Mouse (Mus musculus) left cerebral cortex, postnatal 14 days (tissue): ENCODE results near the gene Capns1. TPM values are rescaled to one million over a fixed set of nuclear protein-coding genes. Genes with fewer than 3 reads are reported as not detected.
"Not testable (repeated sequence)": the region's sequence is repeated elsewhere in the genome, so short reads cannot be mapped to it uniquely, and the experiment has no call there.

Experiments used
- DNase-seq, 2 experiments: peaks; one replicate each; pipeline ENCODE4 v3.0.0; 2021 to 2022; ENCODE audit warnings: low spot score in 2 of 2, mixed read lengths in 1 of 2
- intact Hi-C: fragments of 180-260 bp; cut with DNase I; formaldehyde crosslinking; loops from one replicate; pipeline ENCODE4 v1.15.1; 2025
- long read RNA-seq, 2 experiments: library from polyadenylated mRNA; stranded (forward); transcript quantifications; one replicate each; pipeline ENCODE4 v2.0.0; 2021
- total RNA-seq, 2 experiments: library from RNA; stranded (reverse); gene quantifications; 2 replicates each; pipeline ENCODE4 v1.2.3; 2021

The Capns1 gene
- 100 to 1,000 TPM; 194 to 196 TPM for total RNA-seq
- long read RNA-seq, experiment 1, transcript Capns1-203 (11 exons, 1,429 nt), result major isoform, 12 of 20 reads
- long read RNA-seq, experiment 1, partial matches to known transcripts, result 3 of 20 reads
- long read RNA-seq, experiment 1, other reads (novel, unspliced or antisense), result 3 of 20 reads
- long read RNA-seq, experiment 2, transcript Capns1-203 (11 exons, 1,429 nt), result major isoform, 12 of 26 reads
- long read RNA-seq, experiment 2, partial matches to known transcripts, result 11 of 26 reads
- long read RNA-seq, experiment 2, other reads (novel, unspliced or antisense), result 3 of 26 reads

- intact Hi-C loops, result no loop called here
- DNase-seq, result peak; percentile 66
Observed at GRCm38 (mm10) chr7:30198481-30198971, at the start of gene Capns1. Gene Capns1 (minus strand): TSS chr7:30198811.

- intact Hi-C loops, result loop anchor here (5.0 kb wide), 1 partner anchor 35 kb away; no protein-coding TSS in a partner anchor
- not testable (repeated sequence) for DNase-seq
Observed at GRCm38 (mm10) chr7:30237374-30237773, 38.8 kb upstream of the Capns1 start.

- no peak for DNase-seq
- intact Hi-C loops, result loop anchor here (5.0 kb wide), 1 partner anchor 37 kb away; no protein-coding TSS in a partner anchor
Observed at GRCm38 (mm10) chr7:30235625-30236024, 37.0 kb upstream of the Capns1 start, which contains the start of gene Ovol3. Gene Ovol3 (minus strand): TSS chr7:30235725.

GRCm38 (mm10) chr7:30235091-30235490 lies 36.5 kb upstream of the Capns1 start:
- no peak for DNase-seq
- intact Hi-C loops, result loop anchor here (5.0 kb wide), 1 partner anchor 37 kb away; no protein-coding TSS in a partner anchor

GRCm38 (mm10) chr7:30234276-30234858 lies 35.8 kb upstream of the Capns1 start:
- intact Hi-C loops, result loop anchor here (5.0 kb wide), 1 partner anchor 58 kb away; the partner anchor contains the start of gene Clip3
- no peak for DNase-seq

- no peak for DNase-seq
- intact Hi-C loops, result loop anchor here (5.0 kb wide), 1 partner anchor 59 kb away; the partner anchor contains the start of gene Clip3
Observed at GRCm38 (mm10) chr7:30233387-30233786, 34.8 kb upstream of the Capns1 start.

GRCm38 (mm10) chr7:30232631-30233148 lies 34.1 kb upstream of the Capns1 start:
- intact Hi-C loops, result loop anchor here (5.0 kb wide), 1 partner anchor 60 kb away; the partner anchor contains the start of gene Clip3
- peak; percentile 57 to 81 for DNase-seq

GRCm38 (mm10) chr7:30231669-30232454 lies 33.3 kb upstream of the Capns1 start, which contains the start of the genes Polr2i and Tbcb:
Gene Polr2i (plus strand): TSS chr7:30231948.
Gene Tbcb (minus strand): TSS chr7:30232272.
- intact Hi-C loops, result loop anchor here (5.0 kb wide), 1 partner anchor 60 kb away; the partner anchor contains the start of gene Clip3
- DNase-seq, result peak; percentile 99

- intact Hi-C loops, result loop anchor here (5.0 kb wide), 1 partner anchor 61 kb away; the partner anchor contains the start of gene Clip3
- DNase-seq, result no peak
Observed at GRCm38 (mm10) chr7:30231328-30231668, 32.7 kb upstream of the Capns1 start.

- intact Hi-C loops, result no loop called here
Observed at GRCm38 (mm10) chr7:30224206-30224605, 25.6 kb upstream of the Capns1 start.

GRCm38 (mm10) chr7:30222205-30222604 lies 23.6 kb upstream of the Capns1 start:
- DNase-seq, result no peak
- intact Hi-C loops, result no loop called here

More at GRCm38 (mm10) chr7:30224206-30224605, 25.6 kb upstream of the Capns1 start:
- no peak for DNase-seq

GRCm38 (mm10) chr7:30221433-30221832 lies 22.8 kb upstream of the Capns1 start:
- intact Hi-C loops, result no loop called here
- no peak for DNase-seq

- intact Hi-C loops, result no loop called here
- DNase-seq, result no peak
Observed at GRCm38 (mm10) chr7:30220008-30220356, 21.4 kb upstream of the Capns1 start.

GRCm38 (mm10) chr7:30219293-30220007 lies 20.8 kb upstream of the Capns1 start:
- intact Hi-C loops, result loop anchor here (5.0 kb wide), 1 partner anchor 37 kb away; the partner anchor contains the start of gene Cox7a1

GRCm38 (mm10) chr7:30217277-30217676 lies 18.7 kb upstream of the Capns1 start:
- no peak for DNase-seq
- intact Hi-C loops, result loop anchor here (5.0 kb wide), 1 partner anchor 35 kb away; the partner anchor contains the start of gene Cox7a1

More at GRCm38 (mm10) chr7:30219293-30220007, 20.8 kb upstream of the Capns1 start:
- peak; percentile 38 to 46 for DNase-seq

- peak; percentile 72 to 75 for DNase-seq
- intact Hi-C loops, result loop anchor here (5.0 kb wide), 1 partner anchor 34 kb away; the partner anchor contains the start of gene Cox7a1
Observed at GRCm38 (mm10) chr7:30216723-30217151, 18.1 kb upstream of the Capns1 start.

- no peak for DNase-seq
- intact Hi-C loops, result loop anchor here (5.0 kb wide), 1 partner anchor 34 kb away; the partner anchor contains the start of gene Cox7a1
Observed at GRCm38 (mm10) chr7:30215875-30216274, 17.3 kb upstream of the Capns1 start.

GRCm38 (mm10) chr7:30213881-30214280 lies 15.3 kb upstream of the Capns1 start:
- intact Hi-C loops, result no loop called here
- DNase-seq, result no peak
